Mouse (Mus musculus) bone marrow macrophage, adult 2 months (primary cell): ENCODE data around the gene Notch4.

Experiments used
- CTCF ChIP-seq: IDR thresholded peaks from 2 replicates; pipeline ENCODE4 v1.5.1; 2012; ENCODE audit warnings: low read depth, mild to moderate bottlenecking, low read length, moderate library complexity
- POLR2A ChIP-seq: IDR thresholded peaks from 2 replicates; pipeline ENCODE4 v1.6.1; 2012; ENCODE audit warnings: mild to moderate bottlenecking, low read depth, low read length, borderline replicate concordance

DNA sequence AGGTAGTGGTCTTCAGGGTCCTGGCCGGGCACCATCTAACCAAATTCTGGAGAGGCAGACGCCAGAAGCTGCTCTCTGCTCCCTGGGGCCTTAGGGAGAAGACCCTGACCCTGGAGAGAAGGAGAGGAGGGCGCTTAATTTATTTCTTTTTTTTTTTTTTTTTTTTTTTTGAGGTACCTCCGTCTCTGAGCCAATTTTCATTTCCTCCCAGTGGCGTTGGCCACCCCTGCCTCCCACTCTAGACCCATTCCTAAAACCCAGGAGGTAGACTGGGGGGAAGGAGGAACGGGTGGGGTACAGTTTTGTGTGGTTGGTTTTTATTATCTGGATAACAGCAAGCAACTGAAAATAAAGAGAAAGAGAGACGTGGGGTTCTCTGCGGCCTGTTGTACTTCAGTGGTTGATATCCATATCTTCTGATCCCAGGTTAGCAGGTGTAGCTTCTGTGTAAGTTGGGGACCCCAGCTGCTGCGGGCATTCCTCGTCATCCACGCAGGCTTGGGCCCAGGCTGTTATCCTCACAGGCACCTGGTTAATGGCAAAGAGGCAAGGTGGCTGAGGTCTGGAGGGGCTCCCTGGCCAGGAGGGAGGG, 49.1 kb downstream of the Notch4 start:
- TF ChIP-seq CTCF, result no peak
- TF ChIP-seq POLR2A, result no peak
